Mouse (Mus musculus) bone marrow, adult 2 months (tissue): ENCODE data around the gene Fubp1. TPM values are rescaled to one million over a fixed set of nuclear protein-coding genes. Genes with fewer than 3 reads are reported as not detected.

Experiments
- H3K27ac ChIP-seq: fragments of 200-500 bp; 2 replicates; pipeline ENCODE4 v1.5.1; 2012; ENCODE audit warnings: low read depth, mild to moderate bottlenecking, control low read depth, inconsistent platforms, low read length; ENCODE audit not compliant: control insufficient read depth, poor library complexity, insufficient read depth
- H3K4me1 ChIP-seq: fragments of 200-500 bp; 2 replicates; pipeline ENCODE4 v1.6.1; 2011; ENCODE audit warnings: low read length; ENCODE audit not compliant: control insufficient read depth, insufficient read depth
- H3K4me3 ChIP-seq: fragments of 200-500 bp; replicated peaks from 2 replicates; pipeline ENCODE3; 2011; ENCODE audit warnings: mild to moderate bottlenecking, low read depth, low read length, control low read depth; ENCODE audit not compliant: control insufficient read depth
- CTCF ChIP-seq: fragments of 200-500 bp; IDR thresholded peaks from 2 replicates; pipeline ENCODE4 v1.5.1; 2011; ENCODE audit warnings: low read length, control low read depth; ENCODE audit not compliant: control insufficient read depth, insufficient read depth
- POLR2A ChIP-seq: fragments of 200-500 bp; IDR thresholded peaks from 2 replicates; pipeline ENCODE4 v1.6.1; 2011; ENCODE audit warnings: low read depth, mild to moderate bottlenecking, control low read depth, low read length, borderline replicate concordance; ENCODE audit not compliant: control insufficient read depth
- WGBS: fragments of 180-500 bp; shearing (Covaris S2); methylation state at CpG from one replicate; pipeline ENCODE4 v1.1.7; 2018; 5-methylcytosine and 5-hydroxymethylcytosine counted together
- polyA plus RNA-seq: library from polyadenylated mRNA; stranded (reverse); fragments of >200 nt; gene quantifications from 2 replicates; pipeline ENCODE4 v1.2.4, GENCODE M21; 2011; ENCODE audit warnings: low replicate concordance; ENCODE audit not compliant: missing spikeins, insufficient read depth, insufficient read length

Gene Fubp1
- polyA plus RNA-seq, 1 experiment, result 78.2 TPM

GRCm38 (mm10) chr3:152282126-152282525 lies 71.9 kb downstream of the Fubp1 start:
- no peaks in the 10 kb centered on the region for H3K4me1 ChIP-seq
- TF ChIP-seq POLR2A (no peak), CTCF (no peak)
- WGBS, result 71% methylated on average over 3 of the region's 3 CpGs
- H3K27ac ChIP-seq, result no peak overlapping the region
- H3K4me3 ChIP-seq, result no peak overlapping the region

- no peak overlapping the region for H3K27ac ChIP-seq
Measured at GRCm38 (mm10) chr3:152284306-152284705, 74.1 kb downstream of the Fubp1 start.

GRCm38 (mm10) chr3:152284759-152285158 lies 74.5 kb downstream of the Fubp1 start:
- H3K27ac ChIP-seq, result no peak overlapping the region
- 86% methylated on average over 5 of the region's 5 CpGs for WGBS

More at GRCm38 (mm10) chr3:152284306-152284705, 74.1 kb downstream of the Fubp1 start:
- no peak overlapping the region for H3K4me3 ChIP-seq
- no peak for TF ChIP-seq CTCF
- TF ChIP-seq POLR2A, result no peak
- WGBS, result 91% methylated on average over 1 of the region's 1 CpGs
- H3K4me1 ChIP-seq, result no peaks in the 10 kb centered on the region

More at GRCm38 (mm10) chr3:152284759-152285158, 74.5 kb downstream of the Fubp1 start:
- no peak for TF ChIP-seq POLR2A
- H3K4me1 ChIP-seq, result no peaks in the 10 kb centered on the region
- no peak overlapping the region for H3K4me3 ChIP-seq

Other genes starting within 250 kb of the Fubp1 start
- 4.1 TPM in 1 of 2 replicates, not detected in the other for gene Gipc2, start 44.2 kb upstream of the Fubp1 start, polyA plus RNA-seq
- gene Dnajb4, start 120 bp upstream of the Fubp1 start, polyA plus RNA-seq, result 25.3 and 37.8 TPM in 2 replicates
- 2.3 and 7.3 TPM in 2 replicates for gene Nexn, start 55.9 kb downstream of the Fubp1 start, polyA plus RNA-seq
- 0.65 and 2.8 TPM in 2 replicates for gene Miga1, start 130.0 kb downstream of the Fubp1 start, polyA plus RNA-seq
- 16.6 and 29.3 TPM in 2 replicates for gene Usp33, start 136.1 kb downstream of the Fubp1 start, polyA plus RNA-seq
- gene Zzz3, start 185.1 kb downstream of the Fubp1 start, polyA plus RNA-seq, result 11.5 and 13.2 TPM in 2 replicates